Mouse (Mus musculus): Measurements from ENCODE around the gene Btg2. TPM values are rescaled to one million over a fixed set of nuclear protein-coding genes. Genes with fewer than 3 reads are reported as not detected.

Btg2 gene
- total RNA-seq, 2 experiments from 2014 or later, result 31.1 to 32.0 TPM

- peak in 1 of 2 experiments; percentile 39 for DNase-seq
Observed at GRCm38 (mm10) chr1:134059739-134060695, 18.9 kb downstream of the Btg2 start.

DNA sequence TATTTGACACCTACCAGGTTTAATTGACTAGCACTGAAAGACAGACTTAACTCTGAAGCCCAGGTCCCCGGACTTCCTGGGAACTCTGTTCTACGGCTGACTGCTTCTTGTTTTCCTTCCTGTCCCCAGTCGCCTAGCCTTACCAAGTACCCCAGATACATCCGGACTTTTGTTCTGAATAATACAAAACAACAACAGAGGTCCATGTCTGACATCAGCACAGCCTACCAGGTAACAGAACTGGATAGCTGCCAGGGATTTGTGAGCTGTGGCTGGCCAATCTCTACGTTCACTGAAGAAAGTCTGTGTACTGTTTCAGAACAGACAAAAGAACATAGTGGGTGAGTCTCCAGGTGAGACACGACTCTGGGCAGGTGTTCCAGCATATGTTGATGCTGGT, 20.1 kb downstream of the Btg2 start:
- peak in 1 of 2 experiments; percentile 48 for DNase-seq

DNA sequence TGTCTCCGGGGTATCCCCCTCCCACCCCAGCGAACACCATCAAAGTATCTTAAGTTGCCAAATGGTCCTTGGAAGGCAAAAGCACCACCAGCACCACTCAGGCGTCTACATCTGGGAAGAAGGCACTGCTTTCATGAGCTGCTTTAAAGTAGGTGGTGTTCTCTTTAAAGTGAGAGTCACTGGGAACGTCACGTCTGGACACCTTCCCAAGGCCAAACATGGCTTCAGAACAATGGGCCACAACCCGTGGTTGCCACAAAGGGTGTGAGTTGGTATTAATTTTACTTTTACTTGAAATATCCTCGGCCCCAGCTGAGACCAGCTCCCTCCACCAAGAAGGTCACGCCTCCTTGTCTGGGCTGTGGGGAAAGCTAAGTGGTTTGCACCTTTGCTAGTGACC, 21.2 kb downstream of the Btg2 start:
- DNase-seq, result no peak

DNA sequence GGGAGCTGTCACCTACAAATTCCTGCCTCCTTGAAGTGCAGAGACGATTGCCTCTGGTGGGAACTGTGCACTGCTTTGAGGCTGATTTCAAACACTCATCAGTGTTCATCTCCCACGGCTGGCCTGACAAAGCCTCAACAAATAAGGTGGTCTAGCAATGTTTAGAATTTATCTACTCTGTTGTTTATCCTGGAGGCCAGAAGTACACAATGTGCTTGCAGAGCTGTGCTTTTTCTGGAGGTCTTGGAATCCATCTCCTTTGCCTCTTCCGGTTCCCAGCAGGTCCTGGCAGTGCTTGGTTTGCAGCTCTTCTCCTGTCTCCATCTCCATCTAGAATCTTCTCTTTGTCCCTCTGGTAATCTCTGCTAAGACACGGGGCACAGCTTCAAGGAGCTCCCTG, 22.6 kb downstream of the Btg2 start:
- no peak for DNase-seq

DNA sequence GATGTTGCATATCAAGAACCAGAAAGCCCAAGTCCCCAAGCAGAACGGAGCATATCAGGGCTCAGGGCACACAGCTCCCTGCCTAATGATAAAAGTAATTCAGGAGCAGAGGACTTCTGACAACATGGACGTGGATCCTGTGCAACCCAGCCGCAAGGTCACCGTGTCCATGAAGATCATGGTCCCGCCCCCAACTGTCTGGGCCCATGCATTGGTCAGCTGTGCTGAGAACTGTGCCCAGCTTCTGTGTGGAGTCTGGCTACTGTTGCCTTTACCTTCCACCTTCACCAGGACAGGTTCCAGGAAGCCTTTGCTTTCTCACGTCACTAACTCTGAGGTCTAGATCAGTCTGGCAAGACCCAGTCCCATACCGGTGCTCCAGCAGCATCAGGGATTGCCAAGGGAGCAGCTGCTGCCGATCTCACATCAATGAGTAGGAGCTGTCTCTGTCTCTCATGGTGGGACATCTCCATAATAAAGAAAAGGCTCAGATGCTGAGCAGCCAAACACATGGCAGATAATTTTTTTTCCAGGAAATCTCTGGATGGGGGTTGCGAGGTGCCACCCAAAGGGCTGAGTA, 23.2 kb downstream of the Btg2 start:
- DNase-seq, result no peak

DNA sequence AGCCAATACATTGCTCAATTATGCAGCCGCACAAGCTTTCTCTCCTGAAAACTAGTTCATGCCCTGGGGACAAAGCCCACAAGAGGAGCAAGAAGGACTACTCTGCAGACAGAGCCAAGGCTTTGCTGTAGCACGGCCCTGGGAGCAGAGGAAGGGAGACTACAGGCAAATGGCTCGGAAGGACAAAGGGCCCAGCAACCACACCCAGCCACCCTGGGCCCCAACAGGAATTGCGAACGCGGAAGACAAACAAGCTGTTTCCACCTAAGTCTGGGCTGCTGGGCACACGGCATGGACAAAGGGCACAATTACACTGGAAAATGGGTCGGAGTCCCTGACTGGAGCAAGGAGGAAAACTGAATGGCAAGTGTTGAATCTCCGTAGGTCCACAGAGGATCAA, 23.9 kb downstream of the Btg2 start:
- DNase-seq, result peak in 1 of 2 experiments; percentile 42

DNA sequence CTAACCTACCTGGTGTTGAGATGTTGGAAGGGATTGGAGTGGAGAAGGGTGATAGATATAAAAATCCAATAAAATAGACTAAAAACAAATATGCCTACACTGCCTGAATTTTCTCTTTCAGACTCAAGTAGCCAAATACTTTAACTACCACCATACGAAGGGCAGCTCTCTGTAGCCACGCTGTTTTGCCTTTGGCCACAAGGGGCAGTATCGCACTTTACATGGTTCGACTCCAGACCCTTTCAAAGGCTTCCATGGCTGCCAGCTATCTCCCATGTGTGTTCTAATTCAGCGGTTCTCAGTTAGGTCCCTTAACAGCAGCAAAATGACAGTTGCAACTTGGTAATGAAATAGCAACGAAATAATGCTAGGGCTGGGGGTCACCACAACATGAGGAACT, 25.7 kb downstream of the Btg2 start:
- DNase-seq, result peak; percentile 86 to 94

DNA sequence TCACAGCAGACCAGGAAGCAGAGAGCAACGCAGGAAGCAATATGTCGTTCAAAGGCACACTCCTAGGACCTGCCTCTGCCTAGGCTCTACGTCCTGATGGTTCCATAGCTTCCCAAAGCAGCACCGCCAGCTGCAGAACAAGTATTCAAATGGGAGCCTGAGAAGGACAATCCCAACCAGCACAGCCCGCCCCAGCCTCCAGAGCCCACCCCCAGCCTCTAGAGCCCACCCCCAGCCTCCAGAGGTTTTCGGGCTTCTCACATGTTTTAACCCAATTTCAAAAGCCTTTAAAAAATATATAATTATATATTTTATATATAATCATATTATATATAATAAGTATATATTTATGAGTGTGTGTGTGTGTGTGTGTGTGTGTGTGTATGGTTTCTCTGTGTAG, 29.4 kb downstream of the Btg2 start:
- DNase-seq, result no peak

GRCm38 (mm10) chr1:134048759-134049158, 30.2 kb downstream of the Btg2 start:
- DNase-seq, result peak; percentile 73 to 85

DNA sequence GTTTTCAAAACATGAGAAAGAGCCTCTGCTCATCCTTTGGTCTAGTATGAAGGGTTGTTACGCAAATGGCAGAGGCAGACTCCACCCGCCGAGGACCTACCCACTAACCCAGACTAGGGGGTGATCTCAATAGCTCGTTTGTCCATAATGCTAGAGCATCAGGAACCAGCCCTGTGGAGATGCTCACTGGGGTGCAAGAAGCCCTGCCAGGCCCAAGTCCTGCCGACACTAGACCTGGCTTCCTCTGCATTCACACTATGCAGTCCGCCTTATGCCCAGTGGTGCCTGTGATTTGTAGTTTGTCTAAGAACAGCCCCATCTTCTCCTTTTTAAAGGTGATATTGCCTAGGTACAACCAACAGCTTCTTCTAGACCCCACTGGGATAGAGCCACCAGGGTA, 31.5 kb downstream of the Btg2 start:
- DNase-seq, result no peak

DNA sequence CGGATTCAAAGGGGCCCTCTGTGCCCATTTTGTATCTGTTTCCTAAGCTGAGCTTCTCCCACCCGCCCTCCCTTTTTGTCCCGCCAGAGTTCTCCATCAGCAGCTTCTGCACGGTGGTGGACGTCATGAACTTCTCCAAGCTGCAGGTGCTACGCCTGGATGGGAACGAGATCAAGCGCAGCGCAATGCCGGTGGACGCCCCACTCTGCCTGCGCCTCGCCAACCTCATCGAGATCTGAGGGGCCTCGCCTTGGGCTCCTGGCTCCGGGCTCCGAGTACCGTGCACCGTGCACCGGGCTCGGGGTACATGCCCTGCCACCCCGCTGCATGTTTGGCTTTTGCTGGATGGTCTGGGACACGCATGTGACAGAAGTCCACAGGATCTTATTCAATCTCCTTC, 32.5 kb downstream of the Btg2 start:
- DNase-seq, result no peak

DNA sequence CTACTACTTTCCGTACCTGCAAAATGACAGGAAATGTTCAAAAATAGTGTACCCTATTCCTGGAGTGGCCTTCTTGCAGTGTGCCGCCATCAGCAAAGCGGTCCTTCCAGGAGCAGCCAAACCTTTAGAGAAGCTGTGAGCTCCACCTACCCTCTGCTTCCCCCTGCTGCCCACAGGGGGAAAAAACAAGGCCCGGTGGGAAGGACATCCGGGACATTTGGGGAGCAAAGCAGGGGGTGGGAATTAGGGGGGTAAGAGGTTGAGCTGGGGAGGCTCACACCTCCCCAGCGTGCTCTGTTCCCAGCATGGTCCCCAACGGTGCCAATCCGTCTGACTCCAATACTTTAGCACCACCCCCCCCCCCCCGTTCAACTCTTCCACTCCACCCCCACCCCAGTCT, 32.9 kb downstream of the Btg2 start:
- DNase-seq, result peak; percentile 83 to 86

DNA sequence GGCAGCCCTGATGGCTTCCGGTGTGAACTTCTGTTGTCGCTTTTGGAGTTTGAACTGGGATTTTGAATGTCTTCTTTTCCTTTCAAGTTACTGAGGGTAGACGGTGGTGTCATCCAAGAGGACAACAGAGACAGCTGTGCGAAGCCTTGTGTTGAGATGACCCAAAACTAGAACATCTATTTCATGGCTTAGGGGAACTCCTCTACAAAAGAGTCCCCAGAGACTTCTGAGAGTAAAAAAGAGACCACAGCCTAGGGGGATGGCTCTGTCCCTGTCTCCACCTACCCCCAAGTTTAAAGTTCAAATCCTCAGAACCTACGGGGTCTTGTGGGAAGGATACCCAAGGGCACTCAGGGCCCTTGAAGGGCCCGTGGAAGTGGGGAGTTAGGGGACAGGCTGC, 34.1 kb downstream of the Btg2 start:
- DNase-seq, result no peak

GRCm38 (mm10) chr1:134042341-134042740, 36.6 kb downstream of the Btg2 start:
- peak in 1 of 2 experiments; percentile 25 for DNase-seq

- no peak for DNase-seq
Observed at GRCm38 (mm10) chr1:134041900-134042299, 37.0 kb downstream of the Btg2 start.

DNA sequence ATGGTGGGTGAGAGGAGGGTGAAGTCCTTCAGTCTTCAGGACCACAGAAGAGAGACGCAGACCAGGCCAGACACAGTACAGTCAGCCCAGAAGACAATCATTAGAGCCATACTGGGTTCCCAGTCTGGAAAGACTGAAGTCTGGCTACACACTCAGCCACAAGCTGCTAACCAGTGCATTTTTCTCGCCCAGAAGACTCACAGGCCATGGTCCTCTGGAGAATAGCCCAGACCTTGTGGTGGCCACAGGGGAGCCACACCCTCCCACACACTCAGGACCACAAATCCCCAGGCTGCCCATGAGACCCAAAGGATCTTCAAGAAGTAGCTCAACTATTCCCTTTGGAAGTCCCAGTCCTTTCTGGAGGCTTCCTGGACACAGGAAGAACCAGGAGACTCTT, 39.6 kb downstream of the Btg2 start:
- DNase-seq, result no peak

GRCm38 (mm10) chr1:134038336-134038735, 40.6 kb downstream of the Btg2 start:
- DNase-seq, result no peak

- no peak for DNase-seq
Observed at GRCm38 (mm10) chr1:134037172-134037571, 41.7 kb downstream of the Btg2 start, which contains the start of gene Fmod. Fmod (plus strand) TSS chr1:134037254.

DNA sequence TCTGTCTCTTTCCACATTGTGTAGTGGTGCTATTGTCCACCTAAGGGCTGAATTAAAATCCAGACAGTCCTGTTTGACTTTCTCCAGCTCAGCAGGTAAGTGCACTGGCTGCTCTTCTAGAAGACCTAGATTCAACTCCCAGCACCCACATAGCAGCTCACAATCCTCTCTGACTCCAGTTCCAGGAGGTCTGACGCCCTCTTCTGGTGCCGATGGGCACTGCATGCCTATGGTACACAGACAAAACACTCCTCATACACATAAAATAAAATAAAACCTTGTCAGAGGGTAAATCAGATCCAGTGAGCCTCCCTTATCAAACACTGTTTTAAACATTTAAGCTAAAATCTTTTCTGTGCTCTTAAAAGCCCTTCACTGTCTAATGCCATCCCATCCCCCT, 42.4 kb downstream of the Btg2 start:
- no peak for DNase-seq

- DNase-seq, result no peak
Observed at GRCm38 (mm10) chr1:134028161-134028846, 50.6 kb downstream of the Btg2 start.

GRCm38 (mm10) chr1:134026741-134027140, 52.2 kb downstream of the Btg2 start:
- no peak for DNase-seq

DNA sequence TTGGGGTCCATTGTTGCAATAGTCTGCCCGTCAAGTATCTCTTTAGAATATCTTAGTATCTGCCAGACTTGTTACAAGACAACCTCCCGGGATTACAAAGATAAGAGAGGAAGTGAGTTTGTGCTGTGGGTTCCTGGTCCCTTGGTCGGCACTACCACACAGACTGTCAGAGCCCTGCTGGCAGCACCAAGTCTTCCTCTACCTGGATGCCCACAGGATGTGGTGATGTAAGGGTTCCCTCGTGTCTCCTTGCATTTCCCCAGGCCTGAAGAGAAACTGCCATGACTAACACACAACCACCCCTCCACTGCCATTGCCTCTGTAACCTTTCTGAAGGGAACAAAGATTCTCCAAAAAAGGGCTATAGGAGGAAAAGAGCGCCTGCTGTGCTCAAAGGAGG, 52.9 kb downstream of the Btg2 start:
- no peak for DNase-seq

Measured in heart, adult 18-20 months (tissue).